Mouse (Mus musculus) bone marrow, adult 2 months (tissue): Measurements from ENCODE around the gene Olfr1185-ps1.

Source experiments
- CTCF ChIP-seq: fragments of 200-500 bp; IDR thresholded peaks from 2 replicates; pipeline ENCODE4 v1.5.1; 2011; ENCODE audit warnings: low read length, control low read depth; ENCODE audit not compliant: control insufficient read depth, insufficient read depth
- POLR2A ChIP-seq: fragments of 200-500 bp; IDR thresholded peaks from 2 replicates; pipeline ENCODE4 v1.6.1; 2011; ENCODE audit warnings: low read depth, mild to moderate bottlenecking, control low read depth, low read length, borderline replicate concordance; ENCODE audit not compliant: control insufficient read depth

- TF ChIP-seq CTCF (no peak), POLR2A (no peak)
Measured at GRCm38 (mm10) chr2:88449031-88449430, 44.1 kb upstream of the Olfr1185-ps1 start, which contains the start of gene Gm13757.
